Mouse (Mus musculus): ENCODE measurements around the gene Itgb4.

DNA sequence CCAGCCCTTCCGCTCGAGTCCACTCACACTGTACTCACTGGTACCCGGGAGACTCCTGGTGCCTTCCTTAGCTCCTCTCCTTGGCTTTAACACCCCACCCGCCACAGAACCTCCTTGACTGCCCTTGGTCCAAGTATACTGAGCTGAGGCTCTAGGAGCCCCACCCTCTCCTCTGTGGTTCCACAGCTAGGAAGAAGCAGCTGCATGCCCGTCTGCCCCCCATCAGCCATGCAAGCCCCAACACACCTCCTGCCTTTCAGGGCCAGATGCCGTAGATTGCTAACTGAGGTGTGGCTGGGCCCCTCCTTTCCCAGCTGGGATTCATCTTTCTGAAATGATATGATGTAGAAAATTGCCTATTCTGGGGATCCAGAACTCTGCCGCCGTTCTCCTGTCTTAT, 29.3 kb upstream of the Itgb4 start:
- TF ChIP-seq EP300 (IDR thresholded peaks at IDR 0.05; ENCODE audit: low read depth): no peak
- TF ChIP-seq CTCF (IDR thresholded peaks at IDR 0.05; ENCODE audit: low read depth): no peak

Data from liver, embryonic 14.5 days (tissue).